Mouse (Mus musculus) forebrain, embryonic 12.5 days (tissue): ENCODE data around the gene Mageb16. TPM values are rescaled to one million over a fixed set of nuclear protein-coding genes. Genes with fewer than 3 reads are reported as not detected.

ENCODE experiments used
- ATAC-seq: fragments of 200-750 bp; cut with Nextera tagmentation; 2 replicates; pipeline ENCODE4 v1.8.0; 2017; ENCODE audit warnings: moderate TSS enrichment; ENCODE audit not compliant: low FRiP score
- H3K27ac ChIP-seq: fragments of 300-500 bp; sonication (generic); 2 replicates; pipeline ENCODE4 v1.5.1; 2016; ENCODE audit warnings: mild to moderate bottlenecking
- H3K27me3 ChIP-seq: fragments of 300-500 bp; sonication (generic); 2 replicates; pipeline ENCODE4 v1.6.1; 2016; ENCODE audit warnings: mild to moderate bottlenecking
- H3K36me3 ChIP-seq: fragments of 300-500 bp; sonication (generic); replicated peaks from 2 replicates; pipeline ENCODE4 v1.6.1; 2016; ENCODE audit warnings: mild to moderate bottlenecking
- H3K4me1 ChIP-seq: fragments of 300-500 bp; sonication (generic); 2 replicates; pipeline ENCODE4 v1.6.1; 2016
- H3K4me2 ChIP-seq: fragments of 300-500 bp; sonication (generic); 2 replicates; pipeline ENCODE4 v1.6.1; 2016; ENCODE audit warnings: mild to moderate bottlenecking, moderate library complexity
- H3K4me3 ChIP-seq: fragments of 300-500 bp; sonication (generic); replicated peaks from 2 replicates; pipeline ENCODE4 v1.5.1; 2016; ENCODE audit warnings: mild to moderate bottlenecking
- H3K9ac ChIP-seq: fragments of 300-500 bp; sonication (generic); 2 replicates; pipeline ENCODE4 v1.6.1; 2016; ENCODE audit warnings: mild to moderate bottlenecking
- H3K9me3 ChIP-seq: fragments of 300-500 bp; sonication (generic); 2 replicates; pipeline ENCODE4 v1.6.1; 2016
- WGBS: fragments of 180-500 bp; shearing (Covaris S2); methylation state at CpG from one replicate; pipeline ENCODE4 v1.1.7; 2016; 5-methylcytosine and 5-hydroxymethylcytosine counted together
- polyA plus RNA-seq: library from polyadenylated mRNA; unstranded; fragments of >200 nt; fragmentation: Nextera tagmentation; extraction: Ambion mirVana; gene quantifications from 2 replicates; pipeline ENCODE4 v1.2.1, GENCODE M21; 2016

Gene Mageb16
- 0.18 TPM in 1 of 2 replicates, not detected in the other for polyA plus RNA-seq

- H3K27ac ChIP-seq, result no peak within 1 kb of the TSS
- H3K4me2 ChIP-seq, result no peak within 1 kb of the TSS
- no peaks in the 10 kb centered on the region for H3K27me3 ChIP-seq
- WGBS, result 71% methylated on average over 8 of the region's 8 CpGs
- no peak within 1 kb of the TSS for H3K4me3 ChIP-seq
- no peak for ATAC-seq
- no peaks in the 10 kb centered on the region for H3K36me3 ChIP-seq
- H3K9ac ChIP-seq, result no peak within 1 kb of the TSS
- no peaks in the 10 kb centered on the region for H3K4me1 ChIP-seq
- H3K9me3 ChIP-seq, result no peaks in the 10 kb centered on the region
Observed at GRCm38 (mm10) chrX:79671411-79671810, at the start of gene Mageb16. Gene Mageb16, minus strand, starts transcription at chrX:79671435.

- H3K27ac ChIP-seq, result no peak overlapping the region
- H3K36me3 ChIP-seq, result no peaks in the 10 kb centered on the region
- no peak overlapping the region for H3K4me3 ChIP-seq
- WGBS, result 32% methylated on average over 2 of the region's 2 CpGs
- H3K4me1 ChIP-seq, result no peaks in the 10 kb centered on the region
- H3K4me2 ChIP-seq, result no peak overlapping the region
- H3K9ac ChIP-seq, result no peak overlapping the region
- no peaks in the 10 kb centered on the region for H3K27me3 ChIP-seq
- H3K9me3 ChIP-seq, result no peaks in the 10 kb centered on the region
- no peak for ATAC-seq
Observed at GRCm38 (mm10) chrX:79651091-79651490, 20.1 kb downstream of the Mageb16 start.

DNA sequence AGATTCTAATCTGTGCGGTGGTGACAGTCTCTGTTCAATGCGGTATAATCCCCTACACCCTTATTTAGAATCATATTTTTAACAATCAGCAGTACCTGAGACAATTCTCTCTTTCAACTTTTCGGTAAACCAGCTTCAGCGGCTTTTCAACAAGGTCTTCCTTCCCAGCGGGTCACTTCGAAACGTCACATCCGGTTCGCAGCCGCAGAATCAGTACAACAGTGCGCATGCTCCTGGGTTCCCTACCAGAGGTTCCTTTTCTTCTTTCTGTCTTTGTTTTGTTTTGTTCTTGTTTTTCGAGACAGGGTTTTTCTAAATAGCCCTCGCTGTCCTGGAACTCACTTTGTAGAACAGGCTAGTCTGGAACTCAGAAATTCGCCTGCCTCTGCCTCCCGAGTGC lies 35.8 kb downstream of the Mageb16 start:
- Histone ChIP-seq H3K27me3 (no peaks in the 10 kb centered on the region), H3K9ac (no peak overlapping the region), H3K4me3 (no peak overlapping the region), H3K36me3 (no peaks in the 10 kb centered on the region), H3K4me2 (no peak overlapping the region), H3K9me3 (no peaks in the 10 kb centered on the region), H3K4me1 (no peaks in the 10 kb centered on the region), H3K27ac (no peak overlapping the region)
- 92% methylated on average over 15 of the region's 15 CpGs for WGBS
- no peak for ATAC-seq

DNA sequence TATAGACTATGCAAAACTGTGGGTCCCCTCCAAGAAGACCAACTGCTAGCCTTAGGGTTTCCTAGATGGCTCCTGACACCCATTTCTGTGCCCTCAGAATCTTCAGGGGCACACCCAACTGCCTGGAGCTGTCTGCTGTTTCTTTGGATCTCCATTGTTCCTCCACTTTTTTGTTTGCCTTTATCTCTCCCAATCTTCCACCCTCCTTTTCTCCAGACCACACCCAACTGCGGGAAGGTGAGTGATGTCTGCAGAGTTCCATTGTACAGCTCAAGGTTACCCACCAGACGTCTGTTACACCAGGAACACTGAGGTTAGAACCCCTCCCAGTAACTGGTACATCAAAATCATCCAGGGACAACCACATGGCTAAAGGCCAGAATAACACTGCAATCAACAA lies 64.8 kb downstream of the Mageb16 start:
- H3K9ac ChIP-seq, result no peak overlapping the region
- H3K9me3 ChIP-seq, result no peaks in the 10 kb centered on the region
- no peaks in the 10 kb centered on the region for H3K27me3 ChIP-seq
- no peak for ATAC-seq
- H3K4me2 ChIP-seq, result no peak overlapping the region
- 75% methylated on average over 2 of the region's 2 CpGs for WGBS
- no peaks in the 10 kb centered on the region for H3K4me1 ChIP-seq
- no peak overlapping the region for H3K4me3 ChIP-seq
- H3K36me3 ChIP-seq, result no peaks in the 10 kb centered on the region
- H3K27ac ChIP-seq, result no peak overlapping the region

Other genes starting within 250 kb of the Mageb16 start
- gene Gm7173, start 154.2 kb downstream of the Mageb16 start, polyA plus RNA-seq, result 0.55 and 0.93 TPM in 2 replicates